Mouse (Mus musculus): ENCODE results near the gene Nptn. TPM values are rescaled to one million over a fixed set of nuclear protein-coding genes. Genes with fewer than 3 reads are reported as not detected.
"Not testable (repeated sequence)": the region's sequence is repeated elsewhere in the genome, so short reads cannot be mapped to it uniquely, and the experiment has no call there.

Nptn gene
- polyA plus RNA-seq, 1 experiment from 2014 or later: 255 TPM

DNA sequence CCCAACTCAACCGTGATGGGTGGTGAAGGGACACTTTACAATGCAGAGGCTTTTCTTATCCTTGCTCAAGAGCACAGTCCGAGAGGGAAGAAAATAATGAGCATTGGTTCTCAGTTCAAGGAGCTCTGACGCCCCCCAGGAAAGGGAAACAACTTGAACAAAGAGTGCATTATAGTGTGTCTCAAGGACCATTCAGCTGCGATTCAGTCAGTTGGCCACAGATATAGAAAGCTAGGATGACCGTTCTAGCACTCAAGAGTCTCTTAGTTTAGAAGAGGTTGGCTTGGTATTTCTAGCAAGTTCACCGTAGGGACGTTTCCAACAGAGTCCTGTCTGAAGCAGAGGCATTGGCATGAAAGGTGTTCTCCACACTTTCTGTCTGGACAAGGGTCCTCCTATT lies 25.4 kb upstream of the Nptn start:
- no peak overlapping the region for H3K9ac ChIP-seq (replicated peaks; ENCODE audit: low read depth, low read length)
- no peak for ATAC-seq (ENCODE audit: low read depth)
- no peak overlapping the region for H3K4me2 ChIP-seq (ENCODE audit: low read depth, low read length)
- no peak overlapping the region for H3K27ac ChIP-seq (ENCODE audit: low read depth, low read length)
- H3K27me3 ChIP-seq (ENCODE audit: control insufficient read depth, insufficient read depth, low read length): no peaks in the 10 kb centered on the region; the same call in 1 of the 2 replicates
- no peak overlapping the region for H3K4me3 ChIP-seq (ENCODE audit: low read depth, low read length)
- H3K4me1 ChIP-seq (ENCODE audit: control insufficient read depth, insufficient read depth, low read length): peaks cover 27% of the 10 kb centered on the region
- no peaks in the 10 kb centered on the region for H3K36me3 ChIP-seq (ENCODE audit: control insufficient read depth, insufficient read depth, low read length)
- 57% methylated on average over 7 of the region's 7 CpGs for WGBS
- H3K9me3 ChIP-seq (ENCODE audit: control insufficient read depth, low read length): no peaks in the 10 kb centered on the region

DNA sequence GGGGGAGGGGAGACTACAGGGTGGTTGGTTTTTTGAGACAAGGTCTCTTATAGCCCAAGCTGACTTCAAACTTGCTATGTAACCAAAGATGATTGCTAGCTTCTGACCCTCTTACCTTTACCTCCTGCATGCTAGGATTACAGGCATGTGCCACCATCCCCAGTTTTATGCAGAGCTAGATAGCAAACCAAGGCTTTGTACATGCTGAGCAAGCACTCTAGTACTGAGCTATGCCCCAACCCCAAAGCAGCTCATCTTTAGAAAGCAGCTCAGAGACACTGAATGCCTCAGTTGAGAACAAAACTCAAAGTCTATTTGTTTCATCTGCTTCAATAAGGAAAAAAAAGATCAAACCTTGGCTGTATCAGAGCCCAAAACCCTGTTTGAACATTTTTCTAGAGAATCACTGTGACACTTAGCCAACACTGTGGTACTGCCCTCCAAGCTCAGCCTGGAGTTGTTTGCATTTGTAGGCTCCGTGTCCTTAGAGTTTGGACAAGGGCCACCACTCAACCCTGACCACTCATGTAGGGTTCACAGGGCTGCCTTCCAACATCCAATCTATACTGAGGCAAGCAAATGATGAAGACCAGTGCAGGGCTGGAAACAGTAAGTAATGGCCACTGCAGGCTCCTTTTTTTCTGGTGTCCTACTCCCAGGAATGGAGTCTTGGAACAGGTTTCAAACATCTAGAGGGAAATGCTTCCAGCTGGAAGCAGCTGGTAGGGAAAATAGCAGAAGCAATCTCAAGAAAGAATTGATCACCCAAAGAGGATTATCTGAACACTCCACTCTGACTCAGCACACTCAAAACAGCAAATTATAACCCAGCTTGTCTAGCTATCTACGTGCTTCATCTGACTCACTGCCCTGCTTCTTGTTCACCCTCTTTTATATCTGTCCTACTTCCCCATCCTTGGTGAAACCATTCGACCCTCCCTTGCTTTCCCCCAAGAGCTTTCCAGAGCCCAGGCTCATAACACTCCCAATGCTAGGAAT lies 24.3 kb upstream of the Nptn start:
- Histone ChIP-seq H3K4me1 (ENCODE audit: control insufficient read depth, insufficient read depth, low read length) (peaks cover 23% of the 10 kb centered on the region), H3K27ac (ENCODE audit: low read depth, low read length) (no peak overlapping the region), H3K27me3 (ENCODE audit: control insufficient read depth, insufficient read depth, low read length) (no peaks in the 10 kb centered on the region; the same call in 1 of the 2 replicates), H3K36me3 (ENCODE audit: control insufficient read depth, insufficient read depth, low read length) (no peaks in the 10 kb centered on the region), H3K4me2 (ENCODE audit: low read depth, low read length) (no peak overlapping the region), H3K9me3 (ENCODE audit: control insufficient read depth, low read length) (no peaks in the 10 kb centered on the region), H3K9ac (replicated peaks; ENCODE audit: low read depth, low read length) (no peak overlapping the region), H3K4me3 (ENCODE audit: low read depth, low read length) (no peak overlapping the region)
- WGBS: 85% methylated on average over 3 of the region's 3 CpGs
- ATAC-seq (ENCODE audit: low read depth): no peak

DNA sequence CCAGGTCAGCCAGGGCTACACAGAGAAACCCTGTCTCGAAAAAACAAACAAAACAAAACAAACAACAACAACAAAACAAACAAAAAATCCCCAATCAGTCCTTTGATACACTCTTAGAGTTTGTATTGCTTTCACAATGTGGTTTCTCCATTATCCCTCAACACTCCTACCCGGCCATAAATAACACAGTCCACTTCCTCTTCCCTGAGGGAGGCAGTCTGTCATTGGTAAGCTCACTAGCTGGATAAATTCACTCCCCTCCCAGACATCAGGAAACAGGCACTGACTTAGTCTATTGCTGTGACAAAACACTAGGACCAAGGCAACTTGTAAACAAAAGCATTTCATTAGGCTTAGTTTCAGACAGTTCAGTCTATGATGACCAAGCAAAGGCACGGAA lies 21.8 kb upstream of the Nptn start:
- Histone ChIP-seq H3K4me3 (ENCODE audit: low read depth, low read length) (no peak overlapping the region), H3K27ac (ENCODE audit: low read depth, low read length) (no peak overlapping the region), H3K9me3 (ENCODE audit: control insufficient read depth, low read length) (no peaks in the 10 kb centered on the region), H3K27me3 (ENCODE audit: control insufficient read depth, insufficient read depth, low read length) (no peaks in the 10 kb centered on the region), H3K4me1 (ENCODE audit: control insufficient read depth, insufficient read depth, low read length) (peaks cover 10% of the 10 kb centered on the region), H3K4me2 (ENCODE audit: low read depth, low read length) (no peak overlapping the region), H3K9ac (replicated peaks; ENCODE audit: low read depth, low read length) (no peak overlapping the region), H3K36me3 (ENCODE audit: control insufficient read depth, insufficient read depth, low read length) (no peaks in the 10 kb centered on the region)
- ATAC-seq (ENCODE audit: low read depth): no peak
- WGBS: 69% methylated on average over 3 of the region's 3 CpGs

DNA sequence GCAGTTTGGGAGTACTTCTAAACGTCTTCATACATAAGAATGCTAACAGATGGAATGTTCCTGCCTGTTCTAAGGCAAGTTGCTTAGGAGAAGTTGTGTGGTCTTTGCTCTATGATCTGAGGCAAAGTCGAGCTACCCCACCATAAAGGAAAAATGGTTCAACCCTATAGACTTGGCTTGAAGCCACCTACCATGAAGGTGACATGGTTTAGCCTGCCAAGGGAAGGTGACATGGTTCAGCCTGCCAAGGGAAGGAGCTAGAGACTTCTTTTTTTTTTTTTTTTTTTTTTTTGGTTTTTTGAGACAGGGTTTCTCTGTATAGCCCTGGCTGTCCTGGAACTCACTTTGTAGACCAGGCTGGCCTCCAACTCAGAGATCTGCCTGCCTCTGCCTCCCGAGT lies 16.1 kb upstream of the Nptn start:
- not testable (repeated sequence) for H3K27ac ChIP-seq (ENCODE audit: low read depth, low read length); H3K36me3 ChIP-seq (ENCODE audit: control insufficient read depth, insufficient read depth, low read length); H3K27me3 ChIP-seq (ENCODE audit: control insufficient read depth, insufficient read depth, low read length); H3K4me2 ChIP-seq (ENCODE audit: low read depth, low read length); H3K9ac ChIP-seq (replicated peaks; ENCODE audit: low read depth, low read length); ATAC-seq (ENCODE audit: low read depth); H3K4me3 ChIP-seq (ENCODE audit: low read depth, low read length); H3K4me1 ChIP-seq (ENCODE audit: control insufficient read depth, insufficient read depth, low read length); H3K9me3 ChIP-seq (ENCODE audit: control insufficient read depth, low read length)
- WGBS: 84% methylated on average over 3 of the region's 3 CpGs

DNA sequence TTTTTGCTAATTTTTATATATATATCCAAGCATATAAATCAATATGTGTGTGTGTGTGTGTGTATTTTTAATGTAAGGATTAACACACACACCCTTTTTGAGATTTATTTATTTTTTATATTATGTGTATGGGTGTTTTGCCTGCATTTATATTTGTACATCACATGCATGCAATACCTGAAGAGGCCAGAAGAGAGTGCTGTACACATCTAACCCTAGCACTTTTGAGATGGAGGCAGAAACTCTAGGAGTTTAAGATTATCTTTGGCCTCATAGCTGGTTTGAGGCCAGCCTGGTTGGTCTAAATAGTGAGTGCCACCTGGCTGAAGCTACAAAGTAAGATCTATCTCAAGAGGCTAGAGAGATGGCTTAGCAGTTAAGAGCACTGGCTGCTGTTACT lies 14.4 kb upstream of the Nptn start:
- no peak overlapping the region for H3K9ac ChIP-seq (replicated peaks; ENCODE audit: low read depth, low read length)
- no peak overlapping the region for H3K27ac ChIP-seq (ENCODE audit: low read depth, low read length)
- no peaks in the 10 kb centered on the region for H3K4me1 ChIP-seq (ENCODE audit: control insufficient read depth, insufficient read depth, low read length)
- ATAC-seq (ENCODE audit: low read depth): no peak
- no peaks in the 10 kb centered on the region for H3K36me3 ChIP-seq (ENCODE audit: control insufficient read depth, insufficient read depth, low read length)
- no peaks in the 10 kb centered on the region for H3K27me3 ChIP-seq (ENCODE audit: control insufficient read depth, insufficient read depth, low read length)
- no peak overlapping the region for H3K4me3 ChIP-seq (ENCODE audit: low read depth, low read length)
- H3K9me3 ChIP-seq (ENCODE audit: control insufficient read depth, low read length): no peaks in the 10 kb centered on the region
- no peak overlapping the region for H3K4me2 ChIP-seq (ENCODE audit: low read depth, low read length)

- H3K27me3 ChIP-seq (ENCODE audit: control insufficient read depth, insufficient read depth, low read length): no peaks in the 10 kb centered on the region
- no peak overlapping the region for H3K9ac ChIP-seq (replicated peaks; ENCODE audit: low read depth, low read length)
- no peaks in the 10 kb centered on the region for H3K36me3 ChIP-seq (ENCODE audit: control insufficient read depth, insufficient read depth, low read length)
- 86% methylated on average over 1 of the region's 1 CpGs for WGBS
- no peaks in the 10 kb centered on the region for H3K9me3 ChIP-seq (ENCODE audit: control insufficient read depth, low read length)
- no peak for ATAC-seq (ENCODE audit: low read depth)
- H3K4me2 ChIP-seq (ENCODE audit: low read depth, low read length): no peak overlapping the region
- H3K4me3 ChIP-seq (ENCODE audit: low read depth, low read length): no peak overlapping the region
- no peaks in the 10 kb centered on the region for H3K4me1 ChIP-seq (ENCODE audit: control insufficient read depth, insufficient read depth, low read length)
- H3K27ac ChIP-seq (ENCODE audit: low read depth, low read length): no peak overlapping the region
These were observed 11.0 kb upstream of the Nptn start for GRCm38 (mm10) chr9:58571001-58571400.

GRCm38 (mm10) chr9:58578669-58579068 lies 3.4 kb upstream of the Nptn start:
- H3K4me2 ChIP-seq (ENCODE audit: low read depth, low read length): no peak overlapping the region
- no peak overlapping the region for H3K4me3 ChIP-seq (ENCODE audit: low read depth, low read length)
- peaks cover 3% of the 10 kb centered on the region; the same call in 1 of the 2 replicates for H3K27me3 ChIP-seq (ENCODE audit: control insufficient read depth, insufficient read depth, low read length)
- ATAC-seq (ENCODE audit: low read depth): no peak
- H3K36me3 ChIP-seq (ENCODE audit: control insufficient read depth, insufficient read depth, low read length): no peaks in the 10 kb centered on the region
- WGBS: 27% methylated on average over 3 of the region's 3 CpGs
- no peaks in the 10 kb centered on the region for H3K9me3 ChIP-seq (ENCODE audit: control insufficient read depth, low read length)
- no peak overlapping the region for H3K27ac ChIP-seq (ENCODE audit: low read depth, low read length)
- no peak overlapping the region for H3K9ac ChIP-seq (replicated peaks; ENCODE audit: low read depth, low read length)
- peaks cover 4% of the 10 kb centered on the region; the same call in 1 of the 2 replicates for H3K4me1 ChIP-seq (ENCODE audit: control insufficient read depth, insufficient read depth, low read length)

DNA sequence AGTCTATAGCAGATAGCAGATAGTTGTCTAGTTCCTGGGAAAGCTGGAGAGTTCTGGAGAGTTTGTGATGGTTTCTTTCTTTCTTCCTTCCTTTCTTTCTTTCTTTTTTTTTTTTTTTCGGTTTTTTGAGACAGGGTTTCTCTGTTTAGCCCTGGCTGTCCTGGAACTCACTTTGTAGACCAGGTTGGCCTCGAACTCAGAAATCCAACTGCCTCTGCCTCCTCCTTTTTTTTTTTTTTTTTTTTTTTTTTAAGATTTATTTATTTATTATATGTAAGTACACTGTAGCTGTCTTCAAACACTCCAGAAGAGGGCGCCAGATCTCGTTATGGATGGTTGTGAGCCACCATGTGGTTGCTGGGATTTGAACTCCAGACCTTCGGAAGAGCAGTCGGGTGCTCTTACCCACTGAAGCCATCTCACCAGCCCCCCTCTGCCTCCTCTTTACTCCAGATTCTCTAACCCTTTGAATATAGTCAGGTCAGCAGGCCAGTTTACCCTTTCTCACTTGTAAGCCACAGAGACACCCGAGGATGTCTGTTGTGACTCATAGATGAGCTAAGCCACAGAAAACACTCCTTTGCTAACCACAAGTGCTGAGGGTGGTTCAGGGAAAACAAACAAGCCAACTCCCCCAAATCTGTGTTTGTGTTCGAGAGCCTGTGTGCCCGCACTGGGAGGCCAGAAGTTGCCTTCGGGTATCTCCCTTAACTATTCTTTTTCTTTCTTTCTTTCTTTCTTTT lies 1.4 kb upstream of the Nptn start:
- H3K4me3 ChIP-seq (ENCODE audit: low read depth, low read length); H3K9me3 ChIP-seq (ENCODE audit: control insufficient read depth, low read length); H3K36me3 ChIP-seq (ENCODE audit: control insufficient read depth, insufficient read depth, low read length); ATAC-seq (ENCODE audit: low read depth); H3K9ac ChIP-seq (replicated peaks; ENCODE audit: low read depth, low read length); H3K27ac ChIP-seq (ENCODE audit: low read depth, low read length); H3K27me3 ChIP-seq (ENCODE audit: control insufficient read depth, insufficient read depth, low read length); H3K4me2 ChIP-seq (ENCODE audit: low read depth, low read length): not testable (repeated sequence)
- H3K4me1 ChIP-seq (ENCODE audit: control insufficient read depth, insufficient read depth, low read length): peaks cover 11% of the 10 kb centered on the region
- 82% methylated on average over 10 of the region's 10 CpGs for WGBS
